Mouse (Mus musculus) liver, embryonic 15.5 days (tissue): ENCODE results near the gene Tuba1c. TPM values are rescaled to one million over a fixed set of nuclear protein-coding genes. Genes with fewer than 3 reads are reported as not detected.

Experiments
- ATAC-seq: fragments of 200-750 bp; cut with Nextera tagmentation; 2 replicates; pipeline ENCODE4 v1.8.0; 2017; ENCODE audit warnings: moderate number of reproducible peaks, mild to moderate bottlenecking, moderate library complexity; ENCODE audit not compliant: insufficient read depth
- H3K27ac ChIP-seq: fragments of 300-500 bp; sonication (generic); replicated peaks from 2 replicates; pipeline ENCODE4 v1.5.1; 2015; ENCODE audit warnings: mild to moderate bottlenecking, inconsistent platforms
- H3K27me3 ChIP-seq: fragments of 300-500 bp; sonication (generic); 2 replicates; pipeline ENCODE4 v1.6.1; 2015; ENCODE audit warnings: mild to moderate bottlenecking, inconsistent platforms
- H3K36me3 ChIP-seq: fragments of 300-500 bp; sonication (generic); replicated peaks from 2 replicates; pipeline ENCODE4 v1.6.1; 2015; ENCODE audit warnings: moderate library complexity, mild to moderate bottlenecking, inconsistent platforms
- H3K4me1 ChIP-seq: fragments of 300-500 bp; sonication (generic); replicated peaks from 2 replicates; pipeline ENCODE4 v1.6.1; 2015; ENCODE audit warnings: inconsistent platforms
- H3K4me2 ChIP-seq: fragments of 300-500 bp; sonication (generic); 2 replicates; pipeline ENCODE4 v1.6.1; 2015; ENCODE audit warnings: moderate library complexity, mild to moderate bottlenecking, inconsistent platforms
- H3K4me3 ChIP-seq: fragments of 300-500 bp; sonication (generic); replicated peaks from 2 replicates; pipeline ENCODE4 v1.5.1; 2015; ENCODE audit warnings: mild to moderate bottlenecking, inconsistent platforms
- H3K9ac ChIP-seq: fragments of 300-500 bp; sonication (generic); 2 replicates; pipeline ENCODE4 v1.6.1; 2015; ENCODE audit warnings: moderate library complexity, mild to moderate bottlenecking, inconsistent platforms
- H3K9me3 ChIP-seq: fragments of 300-500 bp; sonication (generic); replicated peaks from 2 replicates; pipeline ENCODE4 v1.6.1; 2016; ENCODE audit warnings: inconsistent platforms
- WGBS: fragments of 180-500 bp; shearing (Covaris S2); methylation state at CpG from one replicate; pipeline ENCODE4 v1.1.7; 2015; ENCODE audit warnings: mixed read lengths; ENCODE audit not compliant: insufficient replicate concordance; 5-methylcytosine and 5-hydroxymethylcytosine counted together
- polyA plus RNA-seq: library from polyadenylated mRNA; unstranded; fragments of >200 nt; fragmentation: Nextera tagmentation; extraction: Ambion mirVana; gene quantifications from 2 replicates; pipeline ENCODE4 v1.2.1, GENCODE M21; 2015

Gene Tuba1c
- polyA plus RNA-seq, 1 experiment from 2014 or later = 271 TPM

GRCm38 (mm10) chr15:99031388-99031675 is 1.6 kb downstream of the Tuba1c start:
- ATAC-seq = no peak
- peak overlapping the region; percentile 91 for H3K4me3 ChIP-seq
- peak overlapping the region; percentile 95 for H3K9ac ChIP-seq
- peak overlapping the region; percentile 81 for H3K4me2 ChIP-seq
- 24% methylated on average over 4 of the region's 4 CpGs for WGBS
- H3K4me1 ChIP-seq = peaks cover 60% of the 10 kb centered on the region
- H3K27me3 ChIP-seq = no peaks in the 10 kb centered on the region
- peaks cover 42% of the 10 kb centered on the region for H3K36me3 ChIP-seq
- H3K27ac ChIP-seq = peak overlapping the region; percentile 99
- H3K9me3 ChIP-seq = no peaks in the 10 kb centered on the region

- no peak for ATAC-seq
- Histone ChIP-seq H3K9me3 (no peaks in the 10 kb centered on the region), H3K27ac (peak overlapping the region; percentile 99), H3K4me2 (peak overlapping the region; percentile 81), H3K4me3 (peak overlapping the region; percentile 91), H3K9ac (peak overlapping the region; percentile 95), H3K4me1 (peaks cover 65% of the 10 kb centered on the region), H3K27me3 (no peaks in the 10 kb centered on the region), H3K36me3 (peaks cover 48% of the 10 kb centered on the region)
- WGBS = 33% methylated on average over 9 of the region's 9 CpGs
Observed at GRCm38 (mm10) chr15:99032041-99032725, 2.5 kb downstream of the Tuba1c start.

- Histone ChIP-seq H3K36me3 (peaks cover 49% of the 10 kb centered on the region), H3K9ac (peak overlapping the region; percentile 95), H3K4me1 (peaks cover 63% of the 10 kb centered on the region), H3K27ac (peak overlapping the region; percentile 99), H3K4me2 (peak overlapping the region; percentile 81), H3K27me3 (no peaks in the 10 kb centered on the region), H3K9me3 (no peaks in the 10 kb centered on the region), H3K4me3 (peak overlapping the region; percentile 91)
- no peak for ATAC-seq
- WGBS = 10% methylated on average over 7 of the region's 7 CpGs
Observed at GRCm38 (mm10) chr15:99032726-99033250, 3.1 kb downstream of the Tuba1c start.

GRCm38 (mm10) chr15:99033498-99034270 is 4.0 kb downstream of the Tuba1c start:
- 0 out of 2 replicates have a peak overlapping the region, but pooled peaks have one; percentile 95 for H3K9ac ChIP-seq
- peaks cover 55% of the 10 kb centered on the region for H3K4me1 ChIP-seq
- H3K27me3 ChIP-seq = no peaks in the 10 kb centered on the region
- peak overlapping the region; percentile 99 for H3K27ac ChIP-seq
- no peak for ATAC-seq
- peak overlapping the region; percentile 91 for H3K4me3 ChIP-seq
- 54% methylated on average over 7 of the region's 7 CpGs for whole genome bisulfite sequencing
- H3K4me2 ChIP-seq = peak overlapping the region; percentile 81
- peaks cover 58% of the 10 kb centered on the region for H3K36me3 ChIP-seq
- no peaks in the 10 kb centered on the region for H3K9me3 ChIP-seq

GRCm38 (mm10) chr15:99035431-99035830 is 5.7 kb downstream of the Tuba1c start:
- Histone ChIP-seq H3K27ac (0 out of 2 replicates have a peak overlapping the region, but pooled peaks have one; percentile 41), H3K36me3 (peaks cover 65% of the 10 kb centered on the region), H3K4me3 (no peak overlapping the region), H3K4me1 (peaks cover 51% of the 10 kb centered on the region), H3K4me2 (no peak overlapping the region; the same call in 1 of the 2 replicates), H3K9me3 (no peaks in the 10 kb centered on the region), H3K27me3 (no peaks in the 10 kb centered on the region), H3K9ac (no peak overlapping the region)
- WGBS = 80% methylated on average over 4 of the region's 4 CpGs
- ATAC-seq = no peak

GRCm38 (mm10) chr15:99036249-99036905 is 6.7 kb downstream of the Tuba1c start:
- 94% methylated on average over 8 of the region's 8 CpGs for WGBS
- H3K9ac ChIP-seq = no peak overlapping the region
- no peak overlapping the region for H3K4me3 ChIP-seq
- peaks cover 65% of the 10 kb centered on the region for H3K36me3 ChIP-seq
- H3K4me2 ChIP-seq = no peak overlapping the region
- ATAC-seq = no peak
- H3K27ac ChIP-seq = no peak overlapping the region
- peaks cover 59% of the 10 kb centered on the region for H3K4me1 ChIP-seq
- H3K9me3 ChIP-seq = no peaks in the 10 kb centered on the region
- peaks cover 2% of the 10 kb centered on the region; the same call in 1 of the 2 replicates for H3K27me3 ChIP-seq

GRCm38 (mm10) chr15:99038025-99038424 is 8.3 kb downstream of the Tuba1c start:
- no peak overlapping the region for H3K9ac ChIP-seq
- H3K4me2 ChIP-seq = no peak overlapping the region
- H3K4me1 ChIP-seq = peaks cover 59% of the 10 kb centered on the region
- peaks cover 10% of the 10 kb centered on the region; the same call in 1 of the 2 replicates for H3K27me3 ChIP-seq
- no peak overlapping the region for H3K27ac ChIP-seq
- H3K36me3 ChIP-seq = peaks cover 54% of the 10 kb centered on the region
- no peak overlapping the region for H3K4me3 ChIP-seq
- 85% methylated on average over 1 of the region's 1 CpGs for WGBS
- no peak for ATAC-seq
- H3K9me3 ChIP-seq = no peaks in the 10 kb centered on the region

- no peak for ATAC-seq
- Histone ChIP-seq H3K36me3 (peaks cover 47% of the 10 kb centered on the region), H3K4me1 (peaks cover 51% of the 10 kb centered on the region), H3K4me3 (no peak overlapping the region), H3K4me2 (no peak overlapping the region), H3K9me3 (no peaks in the 10 kb centered on the region), H3K27ac (no peak overlapping the region), H3K27me3 (peaks cover 10% of the 10 kb centered on the region; the same call in 1 of the 2 replicates), H3K9ac (no peak overlapping the region)
- WGBS = 85% methylated on average over 5 of the region's 5 CpGs
Observed at GRCm38 (mm10) chr15:99038797-99039196, 9.1 kb downstream of the Tuba1c start.

GRCm38 (mm10) chr15:99039306-99039705 is 9.6 kb downstream of the Tuba1c start:
- peaks cover 49% of the 10 kb centered on the region for H3K4me1 ChIP-seq
- no peak overlapping the region for H3K27ac ChIP-seq
- WGBS = 66% methylated on average over 4 of the region's 4 CpGs
- no peak overlapping the region for H3K9ac ChIP-seq
- no peaks in the 10 kb centered on the region for H3K9me3 ChIP-seq
- H3K36me3 ChIP-seq = peaks cover 44% of the 10 kb centered on the region
- H3K4me3 ChIP-seq = no peak overlapping the region
- no peak for ATAC-seq
- H3K27me3 ChIP-seq = peaks cover 10% of the 10 kb centered on the region; the same call in 1 of the 2 replicates
- no peak overlapping the region for H3K4me2 ChIP-seq

GRCm38 (mm10) chr15:99039996-99040919 is 10.6 kb downstream of the Tuba1c start:
- Histone ChIP-seq H3K27me3 (peaks cover 10% of the 10 kb centered on the region; the same call in 1 of the 2 replicates), H3K9me3 (no peaks in the 10 kb centered on the region), H3K36me3 (peaks cover 35% of the 10 kb centered on the region), H3K4me3 (no peak overlapping the region), H3K4me1 (peaks cover 41% of the 10 kb centered on the region), H3K4me2 (no peak overlapping the region), H3K9ac (no peak overlapping the region), H3K27ac (no peak overlapping the region; the same call in 1 of the 2 replicates)
- WGBS = 58% methylated on average over 26 of the region's 26 CpGs
- ATAC-seq = no peak
